Mouse (Mus musculus) myocyte (in vitro differentiated cells): ENCODE measurements around the gene Fam160a1. TPM values are rescaled to one million over a fixed set of nuclear protein-coding genes. Genes with fewer than 3 reads are reported as not detected.

Experiments
- H3K27me3 ChIP-seq: one replicate; pipeline ENCODE4 v1.6.1; 2011; ENCODE audit not compliant: control insufficient read depth, insufficient read depth, insufficient read length
- H3K36me3 ChIP-seq: one replicate; pipeline ENCODE4 v1.6.1; 2011; ENCODE audit not compliant: control insufficient read depth, insufficient read depth
- H3K4me2 ChIP-seq: one replicate; pipeline ENCODE4 v1.6.1; 2011; ENCODE audit warnings: low read depth, control low read depth
- H3K4me3 ChIP-seq: one replicate; pipeline ENCODE4 v1.5.1; 2011; ENCODE audit warnings: mild to moderate bottlenecking, control low read depth, moderate library complexity
- H3K79me2 ChIP-seq: one replicate; pipeline ENCODE4 v1.6.1; 2011; ENCODE audit not compliant: control insufficient read depth, insufficient read depth
- H3ac ChIP-seq: one replicate; pipeline ENCODE4 v1.6.1; 2011; ENCODE audit not compliant: control insufficient read depth, insufficient read length
- CEBPB ChIP-seq: IDR thresholded peaks from 2 replicates; pipeline ENCODE4 v1.6.1; 2011; ENCODE audit warnings: mild to moderate bottlenecking, moderate library complexity; ENCODE audit not compliant: poor library complexity, insufficient read depth, severe bottlenecking
- E2F4 ChIP-seq: IDR thresholded peaks from one replicate; pipeline ENCODE4 v1.6.1; 2011; ENCODE audit warnings: mild to moderate bottlenecking, control low read depth, moderate library complexity; ENCODE audit not compliant: insufficient read depth
- MAX ChIP-seq: IDR thresholded peaks from one replicate; pipeline ENCODE4 v1.6.1; 2011; ENCODE audit warnings: low read depth, mild to moderate bottlenecking, control low read depth
- MYOD1 ChIP-seq, 3 experiments: IDR thresholded peaks; one replicate each; pipeline ENCODE4 v1.6.1; 2011; ENCODE audit warnings: control low read depth in 2 of 3, low read depth in 2 of 3, mild to moderate bottlenecking in 2 of 3, moderate library complexity in 1 of 3; ENCODE audit not compliant: insufficient read length in 2 of 3, control insufficient read depth in 1 of 3
- MYOG ChIP-seq, 3 experiments: IDR thresholded peaks; one replicate each; pipeline ENCODE4 v1.6.1; 2011; ENCODE audit warnings: control low read depth in 2 of 3, low read depth in 2 of 3, mild to moderate bottlenecking in 2 of 3; ENCODE audit not compliant: insufficient read length in 2 of 3, control insufficient read depth in 1 of 3, insufficient read depth in 1 of 3
- POLR2A ChIP-seq: IDR thresholded peaks from one replicate; pipeline ENCODE4 v1.6.1; 2011; ENCODE audit warnings: low read depth, mild to moderate bottlenecking, control low read depth, moderate library complexity; ENCODE audit not compliant: insufficient read length
- POLR2AphosphoS2 ChIP-seq: IDR thresholded peaks from one replicate; pipeline ENCODE4 v1.6.1; 2011; ENCODE audit warnings: low read depth, control low read depth; ENCODE audit not compliant: insufficient read length
- REST ChIP-seq: IDR thresholded peaks from one replicate; pipeline ENCODE4 v1.6.1; 2011; ENCODE audit warnings: mild to moderate bottlenecking, control low read depth, moderate library complexity; ENCODE audit not compliant: insufficient read depth, insufficient read length
- SRF ChIP-seq: IDR thresholded peaks from one replicate; pipeline ENCODE4 v1.6.1; 2011; ENCODE audit warnings: low read depth; ENCODE audit not compliant: control insufficient read depth, insufficient read length
- TCF12 ChIP-seq: IDR thresholded peaks from one replicate; pipeline ENCODE4 v1.6.1; 2011; ENCODE audit warnings: mild to moderate bottlenecking, control low read depth; ENCODE audit not compliant: poor library complexity, insufficient read depth, severe bottlenecking
- TCF3 ChIP-seq: IDR thresholded peaks from one replicate; pipeline ENCODE4 v1.6.1; 2011; ENCODE audit warnings: low read depth, control low read depth; ENCODE audit not compliant: insufficient read length
- USF1 ChIP-seq: IDR thresholded peaks from one replicate; pipeline ENCODE4 v1.6.1; 2011; ENCODE audit warnings: low read depth, mild to moderate bottlenecking, control low read depth, moderate library complexity
- polyA plus RNA-seq: library from polyadenylated mRNA; unstranded; fragments of >200 nt; fragmentation: generic; extraction: Trizol; gene quantifications from one replicate; pipeline ENCODE4 v1.2.1, GENCODE M21; 2012; ENCODE audit warnings: missing spikeins

Gene Fam160a1
- polyA plus RNA-seq, 1 experiment = 13.2 TPM

DNA sequence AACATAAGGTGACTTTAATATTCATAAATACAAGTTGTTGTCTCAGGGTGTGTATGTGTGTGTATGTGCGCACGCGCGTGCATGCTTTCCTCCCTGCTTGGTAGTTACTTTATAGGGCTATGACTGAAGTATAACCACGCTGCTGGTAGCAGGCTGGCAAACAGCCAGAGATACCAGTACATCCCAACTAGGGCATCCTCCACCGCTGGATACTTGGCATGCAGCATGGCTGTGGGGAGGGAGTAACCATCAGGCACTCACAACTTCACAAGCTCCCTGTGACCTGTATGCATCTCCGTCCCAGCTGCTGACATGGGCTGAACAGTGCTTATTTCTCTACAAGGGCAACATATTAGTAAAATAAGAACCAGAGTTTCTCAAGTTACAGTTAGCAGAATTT, 157.4 kb downstream of the Fam160a1 start:
- Histone ChIP-seq H3K79me2 (no peaks in the 10 kb centered on the region), H3K4me2 (no peak overlapping the region), H3K4me3 (no peak overlapping the region), H3K27me3 (no peaks in the 10 kb centered on the region), H3ac (no peak overlapping the region), H3K36me3 (no peaks in the 10 kb centered on the region)
- TF ChIP-seq TCF12 (no peak), POLR2A (no peak), SRF (no peak), E2F4 (no peak), MYOD1 (IDR thresholded peaks at IDR 0.05; ENCODE audit: control insufficient read depth in 1 of 3, insufficient read length in 2 of 3, low read depth in 2 of 3) (no peak), MAX (no peak), REST (no peak)

DNA sequence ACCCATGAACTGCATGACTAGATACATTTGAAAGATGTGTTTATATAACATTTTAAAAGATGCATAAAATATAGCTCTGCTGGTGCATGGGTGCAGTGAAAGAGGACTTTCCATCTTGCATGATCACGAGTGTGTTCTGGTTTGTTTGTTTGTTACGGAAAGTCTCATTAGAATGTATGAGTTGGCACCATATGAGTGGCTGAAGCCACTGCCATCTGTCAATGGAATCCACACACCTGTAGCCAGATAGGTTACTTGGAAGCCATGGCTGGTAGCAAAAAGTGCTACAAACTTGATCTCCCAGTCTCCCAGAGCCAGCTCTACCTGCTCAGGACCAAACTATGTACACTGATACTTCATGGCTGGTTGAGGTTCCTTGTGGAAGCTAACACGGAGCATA, 161.6 kb downstream of the Fam160a1 start:
- Histone ChIP-seq H3K27me3 (no peaks in the 10 kb centered on the region), H3ac (no peak overlapping the region), H3K36me3 (no peaks in the 10 kb centered on the region), H3K4me2 (no peak overlapping the region), H3K4me3 (no peak overlapping the region), H3K79me2 (no peaks in the 10 kb centered on the region)
- TF ChIP-seq USF1 (no peak), SRF (no peak), REST (no peak), TCF12 (no peak), CEBPB (no peak), POLR2A (no peak), MYOD1 (IDR thresholded peaks at IDR 0.05; ENCODE audit: control insufficient read depth in 1 of 3, insufficient read length in 2 of 3, low read depth in 2 of 3) (no peak)

DNA sequence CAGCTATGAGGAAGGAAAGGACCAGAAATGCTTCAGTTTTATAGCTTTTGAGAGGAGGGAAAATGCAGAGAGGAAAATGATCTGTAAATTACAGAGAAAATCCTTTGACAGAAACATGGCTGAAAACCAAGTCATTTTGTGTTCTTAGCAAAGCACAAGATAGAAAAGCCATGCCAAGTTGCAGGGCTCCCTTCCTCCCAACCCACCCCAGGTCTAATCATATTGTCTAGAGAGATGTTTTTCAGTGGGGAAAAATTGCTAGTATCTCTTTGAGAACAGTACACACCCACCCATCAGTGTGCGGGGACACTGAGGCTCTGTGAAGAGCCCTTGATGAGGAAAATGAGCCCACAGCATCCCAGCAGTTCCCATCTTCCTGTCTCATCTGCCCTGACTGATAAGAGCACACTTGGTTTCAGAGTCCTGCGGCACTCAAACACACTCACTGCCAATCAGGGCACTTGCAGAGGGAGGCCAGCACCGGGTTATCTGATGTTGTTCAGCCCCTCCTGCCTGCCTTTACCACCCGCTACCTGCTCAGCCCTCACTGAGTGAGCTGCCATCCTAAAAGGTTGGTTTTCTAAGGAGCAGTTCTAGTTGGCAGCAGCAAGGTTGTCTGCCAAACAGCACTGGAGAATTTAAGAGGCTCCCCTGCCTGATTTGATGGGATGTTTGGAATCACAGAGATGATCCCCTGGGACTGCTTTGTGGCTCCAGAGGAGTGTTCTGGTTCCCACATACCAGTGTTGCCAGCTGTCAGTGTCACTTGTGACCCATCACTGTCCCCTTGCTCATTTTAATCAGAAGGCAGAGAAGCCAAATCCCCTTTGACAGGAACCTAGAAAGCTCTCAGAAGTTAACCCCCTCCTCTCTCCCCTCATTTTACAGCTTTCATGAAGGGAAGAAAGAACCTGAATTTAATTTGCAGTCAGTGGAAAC, 164.1 kb downstream of the Fam160a1 start:
- H3ac ChIP-seq = no peak overlapping the region
- H3K4me2 ChIP-seq = no peak overlapping the region
- no peak overlapping the region for H3K4me3 ChIP-seq
- no peaks in the 10 kb centered on the region for H3K79me2 ChIP-seq
- no peaks in the 10 kb centered on the region for H3K36me3 ChIP-seq
- no peaks in the 10 kb centered on the region for H3K27me3 ChIP-seq
- TF ChIP-seq MYOG (IDR thresholded peaks at IDR 0.05; ENCODE audit: control insufficient read depth in 1 of 3, insufficient read depth in 1 of 3, insufficient read length in 2 of 3, low read depth in 2 of 3) (no peak), MYOD1 (IDR thresholded peaks at IDR 0.05; ENCODE audit: control insufficient read depth in 1 of 3, insufficient read length in 2 of 3, low read depth in 2 of 3) (peak in 2 of 3 experiments; percentile 45 to 64), SRF (no peak), POLR2AphosphoS2 (no peak), REST (no peak)

DNA sequence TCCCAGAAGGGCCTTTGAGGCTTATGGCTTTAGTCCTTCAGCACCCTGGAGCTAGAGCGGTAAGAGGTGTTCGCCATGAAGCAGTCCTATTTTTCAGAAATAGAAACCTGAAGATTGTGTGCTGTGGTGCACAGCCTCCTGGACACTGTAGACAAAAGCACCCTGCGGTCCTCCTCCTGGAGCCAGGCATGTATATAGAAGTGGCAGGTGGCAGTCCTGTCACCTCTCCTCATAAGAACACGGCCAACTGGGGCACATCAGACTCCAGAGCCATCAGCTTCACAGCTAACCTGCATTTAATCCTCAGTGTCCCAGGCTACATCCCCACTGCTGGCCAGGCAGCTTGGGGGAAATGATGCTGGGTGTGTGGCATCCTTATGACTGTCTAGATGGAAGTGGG, 167.9 kb downstream of the Fam160a1 start:
- Histone ChIP-seq H3K4me3 (no peak overlapping the region), H3K36me3 (no peaks in the 10 kb centered on the region), H3K79me2 (no peaks in the 10 kb centered on the region), H3K27me3 (no peaks in the 10 kb centered on the region), H3K4me2 (no peak overlapping the region), H3ac (no peak overlapping the region)
- no peak for TF ChIP-seq E2F4
- TF ChIP-seq REST = no peak
- no peak for TF ChIP-seq MAX
- TF ChIP-seq TCF3 = no peak
- TF ChIP-seq MYOG (IDR thresholded peaks at IDR 0.05; ENCODE audit: control insufficient read depth in 1 of 3, insufficient read depth in 1 of 3, insufficient read length in 2 of 3, low read depth in 2 of 3) = no peak
- TF ChIP-seq MYOD1 (IDR thresholded peaks at IDR 0.05; ENCODE audit: control insufficient read depth in 1 of 3, insufficient read length in 2 of 3, low read depth in 2 of 3) = no peak
- TF ChIP-seq POLR2A = no peak
- TF ChIP-seq POLR2AphosphoS2 = no peak
- TF ChIP-seq SRF = no peak
- no peak for TF ChIP-seq CEBPB
- no peak for TF ChIP-seq TCF12
- TF ChIP-seq USF1 = no peak

DNA sequence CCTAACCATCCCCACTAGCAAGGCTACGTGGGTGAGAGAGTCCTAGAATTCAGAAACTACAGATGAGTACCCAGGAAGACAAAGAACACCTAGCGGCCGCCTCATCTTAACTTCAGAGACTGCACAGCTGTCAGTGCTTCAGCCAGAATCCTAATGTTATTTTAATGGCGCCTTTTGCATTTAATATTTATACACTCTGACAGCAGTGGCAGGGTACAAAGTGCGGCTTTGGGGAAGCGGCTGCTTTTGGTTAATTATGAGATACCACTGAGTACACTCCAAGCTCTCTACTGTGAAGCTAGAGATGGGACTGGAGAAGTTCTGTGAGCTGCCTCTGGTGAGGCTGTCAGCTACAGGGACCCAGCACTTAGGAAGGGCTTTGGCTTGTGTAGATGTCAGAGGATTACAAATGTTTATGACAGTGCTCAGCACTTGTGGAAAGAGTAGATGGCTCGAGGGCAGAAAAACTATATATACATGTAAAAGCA, 171.5 kb downstream of the Fam160a1 start:
- no peak overlapping the region for H3K4me3 ChIP-seq
- H3K27me3 ChIP-seq = no peaks in the 10 kb centered on the region
- H3K4me2 ChIP-seq = no peak overlapping the region
- no peaks in the 10 kb centered on the region for H3K36me3 ChIP-seq
- TF ChIP-seq E2F4 (no peak), MYOD1 (IDR thresholded peaks at IDR 0.05; ENCODE audit: control insufficient read depth in 1 of 3, insufficient read length in 2 of 3, low read depth in 2 of 3) (no peak), MYOG (IDR thresholded peaks at IDR 0.05; ENCODE audit: control insufficient read depth in 1 of 3, insufficient read depth in 1 of 3, insufficient read length in 2 of 3, low read depth in 2 of 3) (no peak), SRF (no peak), POLR2AphosphoS2 (no peak), POLR2A (no peak)
- no peaks in the 10 kb centered on the region for H3K79me2 ChIP-seq
- no peak overlapping the region for H3ac ChIP-seq
